Mouse (Mus musculus): ENCODE measurements around the gene Cox4i1.

DNA sequence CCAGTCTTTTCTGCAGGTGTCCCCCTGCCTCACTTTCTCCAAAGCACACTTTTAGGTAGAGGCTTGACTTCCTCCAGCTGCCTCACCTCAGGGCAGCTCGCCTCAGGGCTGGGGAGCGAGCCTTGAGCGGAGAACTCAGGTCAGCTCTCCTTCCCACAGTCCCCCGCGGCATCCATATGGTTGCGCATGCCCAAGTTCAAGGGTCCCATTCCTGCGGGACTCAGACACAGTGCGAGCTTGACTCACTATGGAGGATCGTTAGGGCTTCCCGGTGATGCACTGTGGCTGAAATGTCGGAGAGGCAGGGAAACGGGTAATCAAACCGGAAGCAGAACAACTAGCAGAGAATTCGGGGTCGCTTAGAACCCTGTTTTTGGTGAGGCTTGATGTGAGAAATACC is 37.1 kb downstream of the Cox4i1 start:
- TF ChIP-seq CTCF (IDR thresholded peaks at IDR 0.05; ENCODE audit: control insufficient read depth, insufficient read depth, insufficient read length) (no peak), MAX (IDR thresholded peaks at IDR 0.05) (no peak), MYOD1 (IDR thresholded peaks at IDR 0.05; ENCODE audit: control insufficient read depth, insufficient read length, low read depth) (no peak)

Data from C2C12 (cell line).